Mouse (Mus musculus): Measurements from ENCODE around the gene Tfb2m. TPM values are rescaled to one million over a fixed set of nuclear protein-coding genes. Genes with fewer than 3 reads are reported as not detected.

Gene Tfb2m
- total and polyA plus RNA-seq, 3 experiments = 19.3 to 20.9 TPM; not detected in 1

GRCm38 (mm10) chr1:179573650-179574206 is 27.7 kb upstream of the Tfb2m start:
- DNase-seq (ENCODE audit: low read depth, low spot score) = peak; percentile 28
- H3K4me3 ChIP-seq (ENCODE audit: control insufficient read depth in 1 of 2, insufficient read depth in 1 of 2, low read depth in 2 of 2, low read length in 2 of 2) = no peak overlapping the region
- H3K4me1 ChIP-seq (ENCODE audit: control insufficient read depth in 1 of 2, insufficient read depth in 2 of 2, low read length in 2 of 2) = peaks cover 14 to 17% of the 10 kb centered on the region in 2 experiments

GRCm38 (mm10) chr1:179571686-179572085 is 25.6 kb upstream of the Tfb2m start:
- Histone ChIP-seq H3K9ac (ENCODE audit: control insufficient read depth, low read depth, low read length, poor library complexity, severe bottlenecking) (no peak overlapping the region), H3K4me3 (ENCODE audit: control insufficient read depth in 1 of 2, insufficient read depth in 1 of 2, low read depth in 2 of 2, low read length in 2 of 2) (no peak overlapping the region), H3K9me3 (replicated peaks; ENCODE audit: insufficient read depth, low read length) (no peaks in the 10 kb centered on the region), H3K79me2 (ENCODE audit: control insufficient read depth, insufficient read depth, low read length, poor library complexity) (no peaks in the 10 kb centered on the region), H3K36me3 (ENCODE audit: control insufficient read depth in 1 of 2, insufficient read depth in 2 of 2, low read length in 2 of 2) (peaks cover 0 to 13% of the 10 kb centered on the region in 2 experiments; a peak in 2 of 4 replicates), H3K27ac (ENCODE audit: control insufficient read depth, low read depth, low read length) (no peak overlapping the region), H3K4me1 (ENCODE audit: control insufficient read depth in 1 of 2, insufficient read depth in 2 of 2, low read length in 2 of 2) (peaks cover 6 to 10% of the 10 kb centered on the region in 2 experiments; a peak in 3 of 4 replicates), H3K27me3 (ENCODE audit: control insufficient read depth in 1 of 2, insufficient read depth in 2 of 2, low read length in 2 of 2) (no peaks in the 10 kb centered on the region)
- no peak for TF ChIP-seq UBTF (IDR thresholded peaks at IDR 0.05; ENCODE audit: borderline replicate concordance, insufficient read depth, low read depth, low read length)
- no peak for TF ChIP-seq MEF2A (IDR thresholded peaks at IDR 0.05; ENCODE audit: extremely low read depth, insufficient replicate concordance, low read depth, low read length, poor library complexity, severe bottlenecking)
- no peak for TF ChIP-seq NELFE (IDR thresholded peaks at IDR 0.05; ENCODE audit: low read depth, low read length)
- TF ChIP-seq POLR2AphosphoS5 (IDR thresholded peaks at IDR 0.05; ENCODE audit: borderline replicate concordance, low read depth, low read length) = no peak
- TF ChIP-seq ZNF384 (IDR thresholded peaks at IDR 0.05; ENCODE audit: low read depth, low read length) = no peak
- TF ChIP-seq ZC3H11A (IDR thresholded peaks at IDR 0.05; ENCODE audit: low read depth, low read length) = no peak
- no peak for TF ChIP-seq E2F4 (IDR thresholded peaks at IDR 0.05; ENCODE audit: borderline replicate concordance, low read depth, low read length)
- no peak for TF ChIP-seq MXI1 (IDR thresholded peaks at IDR 0.05; ENCODE audit: low read depth, low read length)
- TF ChIP-seq MYB (IDR thresholded peaks at IDR 0.05; ENCODE audit: low read depth, low read length) = no peak
- no peak for TF ChIP-seq ZKSCAN1 (IDR thresholded peaks at IDR 0.05; ENCODE audit: low read depth, low read length)
- TF ChIP-seq MYC (IDR thresholded peaks at IDR 0.05; ENCODE audit: low read depth, low read length) = no peak
- no peak for TF ChIP-seq EP300 (IDR thresholded peaks at IDR 0.05; ENCODE audit: low read depth in 1 of 2, low read length in 2 of 2)
- TF ChIP-seq TBP (IDR thresholded peaks at IDR 0.05; ENCODE audit: low read depth, low read length) = no peak
- TF ChIP-seq ELF1 (IDR thresholded peaks at IDR 0.05; ENCODE audit: low read depth, low read length) = no peak
- no peak for TF ChIP-seq TAL1 (IDR thresholded peaks at IDR 0.05; ENCODE audit: low read length)
- TF ChIP-seq CHD2 (IDR thresholded peaks at IDR 0.05; ENCODE audit: low read length) = no peak
- TF ChIP-seq BHLHE40 (IDR thresholded peaks at IDR 0.05; ENCODE audit: borderline replicate concordance, low read depth, low read length) = no peak
- TF ChIP-seq POLR2A (IDR thresholded peaks at IDR 0.05; ENCODE audit: control insufficient read depth in 1 of 2, insufficient read depth in 1 of 2, low read depth in 1 of 2, low read length in 2 of 2, poor library complexity in 1 of 2) = no peak
- no peak for DNase-seq (ENCODE audit: low read depth, low spot score)

More at GRCm38 (mm10) chr1:179573650-179574206, 27.7 kb upstream of the Tfb2m start:
- no peak overlapping the region for H3K9ac ChIP-seq (ENCODE audit: control insufficient read depth, low read depth, low read length, poor library complexity, severe bottlenecking)
- no peaks in the 10 kb centered on the region for H3K9me3 ChIP-seq (replicated peaks; ENCODE audit: insufficient read depth, low read length)
- H3K79me2 ChIP-seq (ENCODE audit: control insufficient read depth, insufficient read depth, low read length, poor library complexity) = no peaks in the 10 kb centered on the region
- H3K27ac ChIP-seq (ENCODE audit: control insufficient read depth, low read depth, low read length) = no peak overlapping the region
- peaks cover 0 to 20% of the 10 kb centered on the region in 2 experiments; a peak in 2 of 4 replicates for H3K36me3 ChIP-seq (ENCODE audit: control insufficient read depth in 1 of 2, insufficient read depth in 2 of 2, low read length in 2 of 2)
- H3K27me3 ChIP-seq (ENCODE audit: control insufficient read depth in 1 of 2, insufficient read depth in 2 of 2, low read length in 2 of 2) = no peaks in the 10 kb centered on the region
- TF ChIP-seq TCF12 (IDR thresholded peaks at IDR 0.05; ENCODE audit: low read depth, low read length) (no peak), MYB (IDR thresholded peaks at IDR 0.05; ENCODE audit: low read depth, low read length) (no peak), EP300 (IDR thresholded peaks at IDR 0.05; ENCODE audit: low read depth in 1 of 2, low read length in 2 of 2) (peak in 1 of 2 experiments; percentile 29; a peak in 1 of 4 replicates), ZMIZ1 (IDR thresholded peaks at IDR 0.05; ENCODE audit: low read depth, low read length) (no peak), SMC3 (IDR thresholded peaks at IDR 0.05; ENCODE audit: low read depth, low read length) (no peak), MAZ (IDR thresholded peaks at IDR 0.05; ENCODE audit: low read depth, low read length) (no peak), USF1 (IDR thresholded peaks at IDR 0.05; ENCODE audit: low read depth, low read length) (no peak), ELF1 (IDR thresholded peaks at IDR 0.05; ENCODE audit: low read depth, low read length) (no peak), ZNF384 (IDR thresholded peaks at IDR 0.05; ENCODE audit: low read depth, low read length) (no peak), MAX (IDR thresholded peaks at IDR 0.05; ENCODE audit: low read length) (no peak), CHD2 (IDR thresholded peaks at IDR 0.05; ENCODE audit: low read length) (no peak), ZC3H11A (IDR thresholded peaks at IDR 0.05; ENCODE audit: low read depth, low read length) (no peak), HCFC1 (IDR thresholded peaks at IDR 0.05; ENCODE audit: low read depth, low read length) (no peak), ZKSCAN1 (IDR thresholded peaks at IDR 0.05; ENCODE audit: low read depth, low read length) (no peak), KAT2A (conservative IDR thresholded peaks at IDR 0.05; ENCODE audit: low read depth, low read length) (no peak), GABPA (IDR thresholded peaks at IDR 0.05; ENCODE audit: low read depth, low read length) (no peak), GATA1 (IDR thresholded peaks at IDR 0.05; ENCODE audit: low read depth, low read length) (0 out of 2 replicates have a peak, but pooled peaks have one; percentile 43)

All from MEL (cell line).